Mouse (Mus musculus) hindbrain, postnatal 0 days (tissue): ENCODE measurements around the gene Slc26a9. TPM values are rescaled to one million over a fixed set of nuclear protein-coding genes. Genes with fewer than 3 reads are reported as not detected.

Experiments
- ATAC-seq: fragments of 200-750 bp; cut with Nextera tagmentation; 2 replicates; pipeline ENCODE4 v1.8.0; 2017; ENCODE audit warnings: mild to moderate bottlenecking, moderate TSS enrichment, moderate library complexity
- DNase-seq: peaks from one replicate; pipeline ENCODE4 v3.0.0-alpha.2; 2015; ENCODE audit warnings: low spot score
- H3K27ac ChIP-seq: fragments of 300-500 bp; sonication (generic); 2 replicates; pipeline ENCODE4 v1.5.1; 2014; ENCODE audit warnings: mild to moderate bottlenecking
- H3K27me3 ChIP-seq: fragments of 300-500 bp; sonication (generic); 2 replicates; pipeline ENCODE4 v1.6.1; 2014; ENCODE audit warnings: low read length, mixed read lengths; ENCODE audit not compliant: insufficient read depth
- H3K36me3 ChIP-seq: fragments of 300-500 bp; sonication (generic); 2 replicates; pipeline ENCODE4 v1.6.1; 2014; ENCODE audit warnings: low read length, mixed read lengths; ENCODE audit not compliant: insufficient read depth
- H3K4me1 ChIP-seq: fragments of 300-500 bp; sonication (generic); 2 replicates; pipeline ENCODE4 v1.6.1; 2014; ENCODE audit warnings: antibody characterized with exemption, low read length, mixed read lengths; ENCODE audit not compliant: insufficient read depth
- H3K4me2 ChIP-seq: fragments of 300-500 bp; sonication (generic); 2 replicates; pipeline ENCODE4 v1.6.1; 2014; ENCODE audit warnings: low read depth, mild to moderate bottlenecking, low read length, moderate library complexity, mixed read lengths
- H3K4me3 ChIP-seq: fragments of 300-500 bp; sonication (generic); 2 replicates; pipeline ENCODE4 v1.5.1; 2014; ENCODE audit warnings: low read length
- H3K9ac ChIP-seq: fragments of 300-500 bp; sonication (generic); replicated peaks from 2 replicates; pipeline ENCODE4 v1.6.1; 2014; ENCODE audit warnings: mild to moderate bottlenecking, low read length, moderate library complexity, mixed read lengths
- H3K9me3 ChIP-seq: fragments of 300-500 bp; sonication (generic); 2 replicates; pipeline ENCODE4 v1.6.1; 2016; ENCODE audit warnings: low read length, mixed read lengths
- CTCF ChIP-seq: IDR thresholded peaks from 2 replicates; pipeline ENCODE4 v1.5.1; 2016; ENCODE audit warnings: antibody characterized with exemption, control low read depth, low read depth
- WGBS: fragments of 180-500 bp; shearing (Covaris S2); extraction: QIAGEN DNeasy Blood & Tissue Kit; methylation state at CpG from one replicate; pipeline ENCODE4 v1.1.7; 2014; 5-methylcytosine and 5-hydroxymethylcytosine counted together
- polyA plus RNA-seq: library from polyadenylated mRNA; unstranded; fragments of >200 nt; fragmentation: Nextera tagmentation; extraction: Ambion mirVana; gene quantifications from 2 replicates; pipeline ENCODE4 v1.2.1, GENCODE M21; 2015
- total RNA-seq: library from RNA; depleted of rRNA; stranded (reverse); fragments of >200 nt; gene quantifications from 2 replicates; pipeline ENCODE4 v1.2.3, GENCODE M21; 2014; rRNA removed

Gene Slc26a9
- total and polyA plus RNA-seq, 2 experiments from 2014 or later = 0.10 to 0.37 TPM

GRCm38 (mm10) chr1:131820887-131821328, 77.1 kb downstream of the Slc26a9 start:
- Histone ChIP-seq H3K27me3 (no peaks in the 10 kb centered on the region), H3K4me2 (no peak overlapping the region), H3K4me3 (no peak overlapping the region), H3K27ac (no peak overlapping the region), H3K4me1 (no peaks in the 10 kb centered on the region), H3K36me3 (no peaks in the 10 kb centered on the region), H3K9me3 (no peaks in the 10 kb centered on the region), H3K9ac (no peak overlapping the region)
- no peak for TF ChIP-seq CTCF
- ATAC-seq (no peak), DNase-seq (no peak)
- 56% methylated on average over 10 of the region's 10 CpGs for WGBS

Other genes with a start within 250 kb of the Slc26a9 start
- gene Srgap2, start 216.7 kb upstream of the Slc26a9 start, total RNA-seq = 62.8 and 69.3 TPM in 2 replicates
- 23.3 and 24.5 TPM in 2 replicates for gene Srgap2, start 216.7 kb upstream of the Slc26a9 start, polyA plus RNA-seq
- 0.11 TPM in 1 of 2 replicates, not detected in the other for gene Fam72a, start 216.1 kb upstream of the Slc26a9 start, total RNA-seq
- 0.98 and 1.4 TPM in 2 replicates for gene Fam72a, start 216.1 kb upstream of the Slc26a9 start, polyA plus RNA-seq
- not detected in 2 replicates for gene Avpr1b, start 144.8 kb upstream of the Slc26a9 start, total RNA-seq
- not detected in 2 replicates for gene Avpr1b, start 144.8 kb upstream of the Slc26a9 start, polyA plus RNA-seq
- gene Ctse, start 105.7 kb upstream of the Slc26a9 start, total RNA-seq = not detected in 2 replicates
- gene Ctse, start 105.7 kb upstream of the Slc26a9 start, polyA plus RNA-seq = not detected in 2 replicates
- 0.10 and 2.8 TPM in 2 replicates for gene Rab7b, start 55.3 kb upstream of the Slc26a9 start, total RNA-seq
- gene Rab7b, start 55.3 kb upstream of the Slc26a9 start, polyA plus RNA-seq = 1.2 and 1.6 TPM in 2 replicates
- 0.04 and 0.63 TPM in 2 replicates for gene Pm20d1, start 53.4 kb downstream of the Slc26a9 start, total RNA-seq
- 0.54 and 0.60 TPM in 2 replicates for gene Pm20d1, start 53.4 kb downstream of the Slc26a9 start, polyA plus RNA-seq
- gene Slc41a1, start 83.5 kb downstream of the Slc26a9 start, total RNA-seq = 41.4 and 48.0 TPM in 2 replicates
- 20.9 and 23.6 TPM in 2 replicates for gene Slc41a1, start 83.5 kb downstream of the Slc26a9 start, polyA plus RNA-seq
- gene Rab29, start 123.2 kb downstream of the Slc26a9 start, total RNA-seq = 6.4 and 15.1 TPM in 2 replicates
- gene Rab29, start 123.2 kb downstream of the Slc26a9 start, polyA plus RNA-seq = 8.9 and 10.9 TPM in 2 replicates
- 88.9 and 105 TPM in 2 replicates for gene Nucks1, start 166.5 kb downstream of the Slc26a9 start, total RNA-seq
- gene Nucks1, start 166.5 kb downstream of the Slc26a9 start, polyA plus RNA-seq = 54.1 and 58.0 TPM in 2 replicates
- 1.3 and 2.0 TPM in 2 replicates for gene Slc45a3, start 218.9 kb downstream of the Slc26a9 start, total RNA-seq
- gene Slc45a3, start 218.9 kb downstream of the Slc26a9 start, polyA plus RNA-seq = 0.28 and 0.37 TPM in 2 replicates